Mouse (Mus musculus) hindlimb bud, embryonic 11.5 days (tissue): ENCODE measurements at regions not wholly inside any gene's neighbourhood (a gene's known extent, or its start where the extent isn't known, plus 50 kb on each side); places are given as distances from the start of the nearest gene placed in this dataset.

Experiments
- DNase-seq: peaks from one replicate; pipeline ENCODE4 v3.0.0-alpha.2; 2012; ENCODE audit warnings: low read depth, low spot score; ENCODE audit errors: extremely low spot score

GRCm38 (mm10) chr13:101142761-101143160, 309.5 kb upstream of the Slc30a5 start:
- DNase-seq = no peak

- DNase-seq = no peak
These were observed 309.0 kb upstream of the Slc30a5 start for GRCm38 (mm10) chr13:101142104-101142735.

GRCm38 (mm10) chr13:101129466-101129865, 296.2 kb upstream of the Slc30a5 start:
- DNase-seq = no peak

- DNase-seq = no peak
These were observed 294.6 kb upstream of the Slc30a5 start for GRCm38 (mm10) chr13:101127808-101128207.

- DNase-seq = no peak
These were observed 294.0 kb upstream of the Slc30a5 start for GRCm38 (mm10) chr13:101127262-101127661.

GRCm38 (mm10) chr13:101117311-101117710, 284.1 kb upstream of the Slc30a5 start:
- DNase-seq = no peak

- DNase-seq = no peak
These were observed 282.1 kb upstream of the Slc30a5 start for GRCm38 (mm10) chr13:101115296-101115695.

GRCm38 (mm10) chr13:101112176-101112575, 278.9 kb upstream of the Slc30a5 start:
- DNase-seq = no peak

GRCm38 (mm10) chr13:101111773-101112172, 278.5 kb upstream of the Slc30a5 start:
- no peak for DNase-seq

- no peak for DNase-seq
These were observed 267.4 kb upstream of the Slc30a5 start for GRCm38 (mm10) chr13:101100621-101101020.

- no peak for DNase-seq
These were observed 263.6 kb upstream of the Slc30a5 start for GRCm38 (mm10) chr13:101096856-101097255.

GRCm38 (mm10) chr13:101096221-101096620, 263.0 kb upstream of the Slc30a5 start:
- no peak for DNase-seq

GRCm38 (mm10) chr13:101095057-101095831, 262.0 kb upstream of the Slc30a5 start:
- DNase-seq = no peak

GRCm38 (mm10) chr13:101092743-101093131, 259.5 kb upstream of the Slc30a5 start:
- DNase-seq = no peak

- no peak for DNase-seq
These were observed 259.0 kb upstream of the Slc30a5 start for GRCm38 (mm10) chr13:101092033-101092742.

- DNase-seq = no peak
These were observed 252.0 kb upstream of the Slc30a5 start for GRCm38 (mm10) chr13:101085182-101085581.

GRCm38 (mm10) chr13:101084193-101084592, 251.0 kb upstream of the Slc30a5 start:
- no peak for DNase-seq

- no peak for DNase-seq
These were observed 250.2 kb upstream of the Slc30a5 start for GRCm38 (mm10) chr13:101083416-101083815.

GRCm38 (mm10) chr13:101068489-101068888, 235.3 kb upstream of the Slc30a5 start:
- no peak for DNase-seq

GRCm38 (mm10) chr13:101062582-101062981, 229.4 kb upstream of the Slc30a5 start:
- no peak for DNase-seq

- no peak for DNase-seq
These were observed 228.3 kb upstream of the Slc30a5 start for GRCm38 (mm10) chr13:101061233-101062144.
